Mouse (Mus musculus) lung, embryonic 15.5 days (tissue): ENCODE measurements around the gene Rab22a. TPM values are rescaled to one million over a fixed set of nuclear protein-coding genes. Genes with fewer than 3 reads are reported as not detected.

Experiments
- ATAC-seq: fragments of 200-750 bp; cut with Nextera tagmentation; 2 replicates; pipeline ENCODE4 v1.8.0; 2017; ENCODE audit warnings: moderate number of reproducible peaks, borderline replicate concordance; ENCODE audit not compliant: low FRiP score, low TSS enrichment; ENCODE audit errors: extremely low read depth
- H3K27ac ChIP-seq: fragments of 300-500 bp; sonication (generic); 2 replicates; pipeline ENCODE4 v1.5.1; 2015; ENCODE audit warnings: moderate library complexity, mild to moderate bottlenecking, inconsistent platforms
- H3K27me3 ChIP-seq: fragments of 300-500 bp; sonication (generic); 2 replicates; pipeline ENCODE4 v1.6.1; 2015; ENCODE audit warnings: inconsistent platforms
- H3K36me3 ChIP-seq: fragments of 300-500 bp; sonication (generic); 2 replicates; pipeline ENCODE4 v1.6.1; 2015; ENCODE audit warnings: inconsistent platforms
- H3K4me1 ChIP-seq: fragments of 300-500 bp; sonication (generic); 2 replicates; pipeline ENCODE4 v1.6.1; 2015; ENCODE audit warnings: inconsistent platforms
- H3K4me2 ChIP-seq: fragments of 300-500 bp; sonication (generic); 2 replicates; pipeline ENCODE4 v1.6.1; 2015; ENCODE audit warnings: inconsistent platforms, mild to moderate bottlenecking, moderate library complexity
- H3K4me3 ChIP-seq: fragments of 300-500 bp; sonication (generic); 2 replicates; pipeline ENCODE4 v1.5.1; 2015; ENCODE audit warnings: mild to moderate bottlenecking, inconsistent platforms
- H3K9ac ChIP-seq: fragments of 300-500 bp; sonication (generic); 2 replicates; pipeline ENCODE4 v1.6.1; 2015; ENCODE audit warnings: inconsistent platforms
- H3K9me3 ChIP-seq: fragments of 300-500 bp; sonication (generic); 2 replicates; pipeline ENCODE4 v1.6.1; 2016; ENCODE audit warnings: inconsistent platforms
- WGBS: fragments of 180-500 bp; shearing (Covaris S2); methylation state at CpG from one replicate; pipeline ENCODE4 v1.1.7; 2015; 5-methylcytosine and 5-hydroxymethylcytosine counted together
- microRNA-seq: library from miRNA; unstranded; fragments of <30 nt; microRNA quantifications from one replicate; pipeline ENCODE4, GENCODE M21; 2016
- polyA plus RNA-seq: library from polyadenylated mRNA; unstranded; fragments of >200 nt; fragmentation: Nextera tagmentation; extraction: Ambion mirVana; gene quantifications from 2 replicates; pipeline ENCODE4 v1.2.1, GENCODE M21; 2015

Gene Rab22a
- polyA plus RNA-seq, 1 experiment from 2014 or later = 34.3 TPM

DNA sequence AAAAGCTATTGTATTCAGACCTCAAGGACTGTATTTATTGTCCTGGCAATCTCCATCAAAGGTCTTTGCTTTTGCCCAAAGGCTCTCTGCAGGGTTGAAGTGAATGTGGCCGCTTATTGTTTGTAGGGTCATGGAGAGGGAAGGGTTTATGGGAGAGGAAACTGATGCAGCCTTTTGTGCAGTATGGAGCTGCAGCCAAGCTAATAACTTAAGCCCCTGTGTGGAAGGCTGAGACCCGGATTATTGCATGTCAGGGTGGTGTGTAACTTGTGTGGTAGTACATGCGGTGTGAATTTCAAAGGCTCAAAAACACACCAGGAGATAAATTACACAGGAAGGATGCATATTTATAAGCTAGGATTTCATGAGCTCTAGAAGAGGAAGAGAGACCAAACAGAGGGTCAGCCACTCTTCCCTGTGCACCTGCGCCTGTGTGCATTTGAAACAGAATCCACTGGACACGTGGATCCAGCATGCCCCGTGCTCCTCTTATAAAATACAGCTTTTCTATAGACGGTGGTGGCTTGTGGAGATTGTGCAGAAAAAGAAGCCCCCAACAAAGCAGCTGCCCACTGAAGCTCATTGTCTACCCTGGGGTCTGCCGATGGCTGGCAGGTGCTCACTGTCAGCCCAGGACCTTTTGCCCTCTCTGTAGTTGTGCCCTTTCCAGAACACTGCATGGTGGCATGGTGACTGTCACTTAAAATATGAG, 96.0 kb downstream of the Rab22a start:
- Histone ChIP-seq H3K27me3 (no peaks in the 10 kb centered on the region), H3K36me3 (no peaks in the 10 kb centered on the region), H3K4me2 (no peak overlapping the region), H3K4me1 (peaks cover 8% of the 10 kb centered on the region; the same call in 1 of the 2 replicates), H3K9ac (no peak overlapping the region), H3K27ac (no peak overlapping the region), H3K9me3 (no peaks in the 10 kb centered on the region), H3K4me3 (no peak overlapping the region)
- 75% methylated on average over 8 of the region's 8 CpGs for WGBS
- no peak for ATAC-seq

Small RNA genes within 50 kb of the gene (microRNA-seq; reads per million reads assigned to microRNA genes)
- not detected for gene Mir6340

Other genes with a start within 250 kb of the Rab22a start
- not detected in 2 replicates for gene 1700021F07Rik, start 137.2 kb upstream of the Rab22a start, polyA plus RNA-seq
- gene Ankrd60, start 81.4 kb upstream of the Rab22a start, polyA plus RNA-seq = not detected in 2 replicates
- gene 1700010B08Rik, start 59.7 kb downstream of the Rab22a start, polyA plus RNA-seq = not detected in 2 replicates
- gene Vapb, start 77.8 kb downstream of the Rab22a start, polyA plus RNA-seq = 9.1 and 12.8 TPM in 2 replicates